Mouse (Mus musculus): ENCODE results near the gene Gm28079. TPM values are rescaled to one million over a fixed set of nuclear protein-coding genes. Genes with fewer than 3 reads are reported as not detected.
"Not testable (repeated sequence)": the region's sequence is repeated elsewhere in the genome, so short reads cannot be mapped to it uniquely, and the experiment has no call there.

The Gm28079 gene
- not detected in 2 replicates for polyA plus RNA-seq (2014; fragmentation: Nextera tagmentation; extraction: Ambion mirVana)

DNA sequence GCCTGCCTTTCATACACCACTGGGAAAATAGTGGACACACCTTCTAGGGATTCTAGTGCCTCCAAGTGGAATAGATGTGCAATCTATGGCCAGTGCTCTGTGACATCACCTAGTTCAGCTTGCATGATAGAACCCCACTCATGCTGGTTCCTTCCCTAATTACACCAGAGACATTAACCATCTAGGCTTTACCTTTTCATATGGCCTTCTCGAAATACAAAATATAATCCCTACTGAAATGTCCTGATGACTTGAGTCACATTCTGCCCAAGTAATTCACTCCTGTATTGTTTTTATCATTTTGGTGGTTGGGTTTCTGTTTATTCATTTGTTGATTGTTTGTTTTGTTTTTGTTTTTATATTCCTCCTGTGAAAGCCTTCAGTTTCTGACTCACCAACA lies at the start of gene Gm28079:
Gm28079 (minus strand) TSS at position 101 of the 400 bp plus-strand sequence.
- not testable (repeated sequence) for ATAC-seq (ENCODE audit: insufficient read depth); H3K27ac ChIP-seq (ENCODE audit: low read depth); H3K4me3 ChIP-seq (ENCODE audit: low read depth, low read length); H3K27me3 ChIP-seq (ENCODE audit: insufficient read depth, low read length); DNase-seq; H3K4me2 ChIP-seq; H3K36me3 ChIP-seq (ENCODE audit: insufficient read depth); H3K4me1 ChIP-seq (ENCODE audit: insufficient read depth); H3K9me3 ChIP-seq (ENCODE audit: low read depth, low read length); H3K9ac ChIP-seq
- WGBS, result no CpG with 5 or more reads among the region's 1 CpGs
